Comparison of ENCODE assay signal across 12 mouse cellular contexts in the genomic region with DNA sequence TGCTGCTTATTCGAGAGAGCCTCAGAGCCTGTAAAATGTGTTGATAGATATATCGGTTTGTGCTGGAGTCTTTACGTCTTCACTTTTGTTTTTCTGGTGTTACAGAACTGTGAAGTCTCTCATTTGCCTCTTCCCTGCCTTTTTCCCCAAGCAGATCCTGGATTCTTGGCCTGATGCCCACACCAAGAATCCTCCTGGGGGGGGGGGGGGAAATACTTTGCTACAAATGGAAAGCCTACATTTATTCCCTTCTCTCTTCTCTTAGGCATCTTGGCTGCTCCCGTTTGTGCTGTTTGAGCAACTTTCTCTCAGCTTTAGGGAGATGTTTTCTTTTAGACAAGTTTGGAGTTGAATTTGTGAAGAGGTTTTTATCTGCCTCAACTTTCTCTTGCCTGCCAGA.
"Had no signal": no experiment of that assay in that cellular context is flagged by ENCODE, and none has a peak within 500 bp of the region (broad histone marks: within the 10 kb centered on the region; RNA-seq: fewer than 3 reads in every experiment).

No protein-coding gene starts in this region.

- DNase-seq: kidney, adult 11 months; kidney, adult 9 months; kidney, postnatal 14 days; left cerebral cortex, postnatal 4 days; right cerebral cortex, adult 18-20 months; right cerebral cortex, postnatal 25 days; thymus, postnatal 36 days had no signal

- H3K27me3 ChIP-seq: limb, embryonic 15.5 days; liver, embryonic 12.5 days; midbrain, embryonic 13.5 days; neural tube, embryonic 15.5 days had no signal

- H3K9me3 ChIP-seq: limb, embryonic 15.5 days; liver, embryonic 12.5 days; midbrain, embryonic 13.5 days; neural tube, embryonic 15.5 days had no signal

- H3K9ac ChIP-seq: limb, embryonic 15.5 days; liver, embryonic 12.5 days; midbrain, embryonic 13.5 days; neural tube, embryonic 15.5 days had no signal

- H3K4me2 ChIP-seq: limb, embryonic 15.5 days; liver, embryonic 12.5 days; midbrain, embryonic 13.5 days; neural tube, embryonic 15.5 days had no signal

- ATAC-seq: liver, embryonic 12.5 days; midbrain, embryonic 13.5 days had no signal

- H3K27ac ChIP-seq: limb, embryonic 15.5 days; liver, embryonic 12.5 days; midbrain, embryonic 13.5 days; neural tube, embryonic 15.5 days had no signal

- H3K4me1 ChIP-seq: limb, embryonic 15.5 days; liver, embryonic 12.5 days; midbrain, embryonic 13.5 days; neural tube, embryonic 15.5 days had no signal

- H3K36me3 ChIP-seq: limb, embryonic 15.5 days; liver, embryonic 12.5 days; midbrain, embryonic 13.5 days; neural tube, embryonic 15.5 days had no signal

- H3K4me3 ChIP-seq: limb, embryonic 15.5 days; liver, embryonic 12.5 days; midbrain, embryonic 13.5 days; myocyte; neural tube, embryonic 15.5 days had no signal
